Mouse (Mus musculus): ENCODE measurements at regions not wholly inside any gene's neighbourhood (a gene's known extent, or its start where the extent isn't known, plus 50 kb on each side); places are given as distances from the start of the nearest gene placed in this dataset.

- no peak overlapping the region for H3K27ac ChIP-seq
- no peaks in the 10 kb centered on the region for H3K9me3 ChIP-seq (replicated peaks)
- H3K36me3 ChIP-seq = no peaks in the 10 kb centered on the region
- ATAC-seq = no peak
- no peak overlapping the region for H3K4me2 ChIP-seq
- no peak overlapping the region for H3K9ac ChIP-seq
- WGBS (ENCODE audit: insufficient replicate concordance) = 58% methylated on average over 1 of the region's 1 CpGs
- H3K4me1 ChIP-seq = no peaks in the 10 kb centered on the region
- no peaks in the 10 kb centered on the region for H3K27me3 ChIP-seq (replicated peaks)
- no peak overlapping the region for H3K4me3 ChIP-seq
Measured at GRCm38 (mm10) chr10:92024203-92024602, 698.0 kb downstream of the Nedd1 start.

DNA sequence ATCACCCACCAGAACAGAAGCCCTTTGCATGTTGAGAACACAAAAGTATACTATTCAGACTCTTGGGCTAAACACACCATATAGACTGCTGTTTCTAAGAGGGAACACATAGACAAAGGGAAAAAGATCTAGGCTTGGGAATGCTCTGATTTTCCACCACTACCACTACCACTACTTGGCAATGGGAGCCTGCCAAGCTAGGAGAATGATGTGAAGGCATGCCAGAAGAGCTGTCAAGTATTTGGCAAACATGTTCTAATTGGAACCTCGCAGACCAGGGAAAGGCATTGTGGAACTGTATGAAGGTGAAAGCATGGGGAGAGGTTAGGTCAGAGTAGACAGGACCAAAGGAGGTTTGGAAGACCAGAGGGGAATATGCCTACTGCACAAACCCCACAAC, 701.2 kb downstream of the Nedd1 start:
- no peak for ATAC-seq
- H3K27ac ChIP-seq = no peak overlapping the region
- no peaks in the 10 kb centered on the region for H3K36me3 ChIP-seq
- H3K4me3 ChIP-seq = no peak overlapping the region
- 0 out of 2 replicates have a peak, but pooled peaks cover 2% of the 10 kb centered on the region for H3K9me3 ChIP-seq (replicated peaks)
- no peaks in the 10 kb centered on the region for H3K27me3 ChIP-seq (replicated peaks)
- WGBS (ENCODE audit: insufficient replicate concordance) = 44% methylated on average over 1 of the region's 1 CpGs
- no peak overlapping the region for H3K4me2 ChIP-seq
- H3K4me1 ChIP-seq = no peaks in the 10 kb centered on the region
- H3K9ac ChIP-seq = no peak overlapping the region

GRCm38 (mm10) chr10:92009551-92009950, 712.7 kb downstream of the Nedd1 start:
- no peak overlapping the region for H3K4me3 ChIP-seq
- H3K36me3 ChIP-seq = no peaks in the 10 kb centered on the region
- no peak overlapping the region for H3K4me2 ChIP-seq
- H3K9me3 ChIP-seq (replicated peaks) = no peaks in the 10 kb centered on the region
- H3K27me3 ChIP-seq (replicated peaks) = no peaks in the 10 kb centered on the region
- WGBS (ENCODE audit: insufficient replicate concordance) = 60% methylated on average over 10 of the region's 10 CpGs
- no peak overlapping the region for H3K27ac ChIP-seq
- H3K9ac ChIP-seq = no peak overlapping the region
- ATAC-seq = no peak
- H3K4me1 ChIP-seq = no peaks in the 10 kb centered on the region

DNA sequence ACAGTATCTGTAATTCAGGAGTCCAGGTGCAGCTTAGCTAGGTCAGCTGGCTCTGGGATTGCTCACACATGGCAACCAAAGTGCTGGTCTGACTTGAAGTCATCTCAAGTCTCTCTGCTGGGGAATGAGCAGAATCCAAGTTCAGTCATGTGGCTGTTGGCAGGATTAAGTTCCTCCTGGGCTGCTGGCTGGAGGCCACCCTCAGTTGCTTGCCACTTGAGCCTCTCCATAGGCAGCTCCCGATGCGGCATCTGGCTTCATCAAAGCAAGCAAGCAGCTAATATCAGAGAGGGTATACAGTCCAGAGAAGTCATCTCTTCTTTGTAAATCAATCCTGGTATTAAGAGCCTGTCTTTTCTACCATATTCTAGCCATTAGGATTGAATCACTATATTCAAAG, 714.3 kb downstream of the Nedd1 start:
- 89% methylated on average over 2 of the region's 2 CpGs for WGBS (ENCODE audit: insufficient replicate concordance)
- H3K36me3 ChIP-seq = no peaks in the 10 kb centered on the region
- H3K27me3 ChIP-seq (replicated peaks) = no peaks in the 10 kb centered on the region
- H3K9ac ChIP-seq = no peak overlapping the region
- H3K4me1 ChIP-seq = no peaks in the 10 kb centered on the region
- H3K4me2 ChIP-seq = no peak overlapping the region
- no peak overlapping the region for H3K27ac ChIP-seq
- no peaks in the 10 kb centered on the region for H3K9me3 ChIP-seq (replicated peaks)
- no peak overlapping the region for H3K4me3 ChIP-seq
- no peak for ATAC-seq

DNA sequence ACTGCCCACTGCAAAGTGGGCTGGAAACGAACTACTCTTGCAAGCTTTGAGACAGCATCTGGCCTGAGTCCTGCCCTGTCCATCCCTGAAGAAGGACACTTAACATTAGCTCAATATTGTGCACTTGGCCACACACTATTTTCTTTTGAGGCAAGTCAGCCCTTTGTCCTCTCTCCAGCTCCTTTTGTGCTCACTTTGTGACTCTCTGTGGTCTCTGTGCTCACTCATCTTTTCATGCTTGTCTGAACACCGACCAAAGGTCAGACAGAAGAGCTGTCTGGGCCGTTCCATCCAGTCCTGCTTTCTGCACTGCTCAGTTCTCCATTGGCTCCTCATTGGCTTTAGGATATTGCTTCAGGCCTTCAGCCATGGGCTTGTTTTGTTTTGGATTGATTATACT, 715.8 kb downstream of the Nedd1 start:
- H3K4me3 ChIP-seq = no peak overlapping the region
- H3K27me3 ChIP-seq (replicated peaks) = no peaks in the 10 kb centered on the region
- no peaks in the 10 kb centered on the region for H3K36me3 ChIP-seq
- 37% methylated on average over 3 of the region's 3 CpGs for WGBS (ENCODE audit: insufficient replicate concordance)
- H3K27ac ChIP-seq = no peak overlapping the region
- no peak overlapping the region for H3K9ac ChIP-seq
- no peaks in the 10 kb centered on the region for H3K9me3 ChIP-seq (replicated peaks)
- ATAC-seq = no peak
- no peak overlapping the region for H3K4me2 ChIP-seq
- H3K4me1 ChIP-seq = no peaks in the 10 kb centered on the region

GRCm38 (mm10) chr10:91991040-91991439, 731.2 kb downstream of the Nedd1 start:
- no peak overlapping the region for H3K4me2 ChIP-seq
- WGBS (ENCODE audit: insufficient replicate concordance) = 66% methylated on average over 4 of the region's 4 CpGs

DNA sequence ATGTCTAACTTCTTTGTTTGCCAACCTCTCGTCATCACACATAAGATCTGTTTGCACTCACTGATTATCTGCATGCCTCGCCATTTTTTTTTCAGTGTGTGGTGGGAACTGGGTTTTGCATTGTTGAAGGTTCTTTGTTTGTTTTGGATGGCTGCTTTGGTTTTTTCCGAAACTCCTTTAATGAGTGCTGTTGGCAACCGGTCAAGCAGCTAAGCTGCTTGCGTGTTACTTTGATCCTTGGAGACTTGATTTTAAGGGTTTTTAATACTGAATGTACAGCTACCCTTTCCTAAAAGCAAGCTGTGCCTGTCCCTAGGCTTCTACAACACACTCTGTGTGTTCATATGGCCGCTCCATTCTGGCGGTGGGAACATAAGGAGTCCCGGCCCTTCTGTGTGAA, 733.9 kb downstream of the Nedd1 start:
- H3K4me3 ChIP-seq = no peak overlapping the region
- H3K9ac ChIP-seq = no peak overlapping the region
- WGBS (ENCODE audit: insufficient replicate concordance) = 76% methylated on average over 8 of the region's 8 CpGs
- H3K9me3 ChIP-seq (replicated peaks) = no peaks in the 10 kb centered on the region
- no peaks in the 10 kb centered on the region for H3K4me1 ChIP-seq
- H3K27me3 ChIP-seq (replicated peaks) = no peaks in the 10 kb centered on the region
- no peak overlapping the region for H3K4me2 ChIP-seq
- no peaks in the 10 kb centered on the region for H3K36me3 ChIP-seq
- ATAC-seq = no peak
- H3K27ac ChIP-seq = no peak overlapping the region

More at GRCm38 (mm10) chr10:91991040-91991439, 731.2 kb downstream of the Nedd1 start:
- no peaks in the 10 kb centered on the region for H3K27me3 ChIP-seq (replicated peaks)
- no peak overlapping the region for H3K4me3 ChIP-seq
- no peak overlapping the region for H3K27ac ChIP-seq
- ATAC-seq = no peak
- H3K9ac ChIP-seq = no peak overlapping the region
- no peaks in the 10 kb centered on the region for H3K9me3 ChIP-seq (replicated peaks)
- no peaks in the 10 kb centered on the region for H3K36me3 ChIP-seq
- no peaks in the 10 kb centered on the region for H3K4me1 ChIP-seq

- no peaks in the 10 kb centered on the region for H3K36me3 ChIP-seq
- H3K9ac ChIP-seq = no peak overlapping the region
- no peaks in the 10 kb centered on the region for H3K27me3 ChIP-seq (replicated peaks)
- ATAC-seq = no peak
- H3K4me3 ChIP-seq = no peak overlapping the region
- no peak overlapping the region for H3K27ac ChIP-seq
- no peaks in the 10 kb centered on the region for H3K9me3 ChIP-seq (replicated peaks)
- 67% methylated on average over 2 of the region's 2 CpGs for WGBS (ENCODE audit: insufficient replicate concordance)
- no peaks in the 10 kb centered on the region for H3K4me1 ChIP-seq
- no peak overlapping the region for H3K4me2 ChIP-seq
Measured at GRCm38 (mm10) chr10:91979841-91980240, 742.4 kb downstream of the Nedd1 start.

- H3K4me3 ChIP-seq = no peak overlapping the region
Measured at GRCm38 (mm10) chr10:91971951-91972350, 750.3 kb downstream of the Nedd1 start.

GRCm38 (mm10) chr10:91967570-91968310, 754.5 kb downstream of the Nedd1 start:
- no peak for ATAC-seq
- H3K4me1 ChIP-seq = no peaks in the 10 kb centered on the region

More at GRCm38 (mm10) chr10:91971951-91972350, 750.3 kb downstream of the Nedd1 start:
- ATAC-seq = no peak
- H3K27ac ChIP-seq = no peak overlapping the region
- no peaks in the 10 kb centered on the region for H3K27me3 ChIP-seq (replicated peaks)
- H3K9me3 ChIP-seq (replicated peaks) = no peaks in the 10 kb centered on the region; the same call in 1 of the 2 replicates
- H3K9ac ChIP-seq = no peak overlapping the region
- no peaks in the 10 kb centered on the region for H3K36me3 ChIP-seq
- H3K4me1 ChIP-seq = no peaks in the 10 kb centered on the region
- H3K4me2 ChIP-seq = no peak overlapping the region
- 56% methylated on average over 2 of the region's 2 CpGs for WGBS (ENCODE audit: insufficient replicate concordance)

GRCm38 (mm10) chr10:91959734-91960492, 762.3 kb downstream of the Nedd1 start:
- H3K27me3 ChIP-seq (replicated peaks) = no peaks in the 10 kb centered on the region
- H3K9me3 ChIP-seq (replicated peaks) = no peaks in the 10 kb centered on the region
- H3K4me1 ChIP-seq = no peaks in the 10 kb centered on the region
- no peak for ATAC-seq
- H3K4me2 ChIP-seq = no peak overlapping the region
- H3K36me3 ChIP-seq = no peaks in the 10 kb centered on the region
- 60% methylated on average over 6 of the region's 6 CpGs for WGBS (ENCODE audit: insufficient replicate concordance)
- no peak overlapping the region for H3K4me3 ChIP-seq
- H3K9ac ChIP-seq = no peak overlapping the region
- H3K27ac ChIP-seq = no peak overlapping the region

More at GRCm38 (mm10) chr10:91967570-91968310, 754.5 kb downstream of the Nedd1 start:
- Histone ChIP-seq H3K27me3 (replicated peaks) (no peaks in the 10 kb centered on the region), H3K9me3 (replicated peaks) (no peaks in the 10 kb centered on the region), H3K9ac (no peak overlapping the region), H3K4me3 (no peak overlapping the region), H3K4me2 (no peak overlapping the region), H3K36me3 (no peaks in the 10 kb centered on the region), H3K27ac (no peak overlapping the region)
- 75% methylated on average over 18 of the region's 18 CpGs for WGBS (ENCODE audit: insufficient replicate concordance)

GRCm38 (mm10) chr10:91953078-91953477, 769.1 kb downstream of the Nedd1 start:
- Histone ChIP-seq H3K27me3 (replicated peaks) (no peaks in the 10 kb centered on the region), H3K36me3 (no peaks in the 10 kb centered on the region), H3K4me1 (no peaks in the 10 kb centered on the region), H3K9ac (no peak overlapping the region), H3K27ac (no peak overlapping the region), H3K9me3 (replicated peaks) (no peaks in the 10 kb centered on the region), H3K4me2 (no peak overlapping the region), H3K4me3 (no peak overlapping the region)
- WGBS (ENCODE audit: insufficient replicate concordance) = 61% methylated on average over 1 of the region's 1 CpGs
- ATAC-seq = no peak

Measured in liver, embryonic 12.5 days (tissue).